Mouse (Mus musculus): ENCODE results near the gene Crhr1.

- no peak for TF ChIP-seq CTCF (IDR thresholded peaks at IDR 0.05; ENCODE audit: borderline replicate concordance, control insufficient read depth, extremely low read depth, insufficient read depth, low read length, poor library complexity)
- no peak for TF ChIP-seq POLR2A (IDR thresholded peaks at IDR 0.05; ENCODE audit: control insufficient read depth, extremely low read depth, insufficient read depth, low read length, poor library complexity)
These were observed 63.1 kb downstream of the Crhr1 start for GRCm38 (mm10) chr11:104195791-104196190.
